Mouse (Mus musculus) adrenal gland, postnatal 4 days (tissue): ENCODE results near the gene Bex1. TPM values are rescaled to one million over a fixed set of nuclear protein-coding genes. Genes with fewer than 3 reads are reported as not detected.

Experiments used
- DNase-seq, 2 experiments: peaks; one replicate each; pipeline ENCODE4 v3.0.0; 2021 to 2022; ENCODE audit warnings: low spot score in 2 of 2, mixed read lengths in 2 of 2
- microRNA-seq: library from miRNA; unstranded; fragments of <30 nt; microRNA quantifications from one replicate; pipeline ENCODE4 v1.2.0, GENCODE M21; 2021
- total RNA-seq, 2 experiments: library from RNA; stranded (reverse); gene quantifications; 2 replicates each; pipeline ENCODE4 v1.2.3; 2021

The Bex1 gene
- total RNA-seq, 2 experiments from 2014 or later = 37.1 to 39.0 TPM

- DNase-seq = no peak
Measured at GRCm38 (mm10) chrX:136172786-136173185, 42.5 kb downstream of the Bex1 start.

- peak; percentile 12 to 35 for DNase-seq
Measured at GRCm38 (mm10) chrX:136172118-136172551, 43.2 kb downstream of the Bex1 start, which contains the start of gene Tceal8. Gene Tceal8 (minus strand): TSS chrX:136172342.

- DNase-seq = peak in 1 of 2 experiments; percentile 24
Measured at GRCm38 (mm10) chrX:136171189-136172117, 43.9 kb downstream of the Bex1 start.

- no peak for DNase-seq
Measured at GRCm38 (mm10) chrX:136170625-136171024, 44.7 kb downstream of the Bex1 start.

Small RNA genes lying within 50 kb of the gene (microRNA-seq; reads per million reads assigned to microRNA genes)
- gene Mir6383 = not detected

Other genes with a start within 250 kb of the Bex1 start
- 10 to 100 TPM; 40.8 to 44.8 TPM for gene Arxes2, start 221.7 kb downstream of the Bex1 start, total RNA-seq
- 10 to 100 TPM; 17.9 to 25.6 TPM for gene Arxes1, start 182.1 kb downstream of the Bex1 start, total RNA-seq
- 10 to 100 TPM; 71.6 to 73.9 TPM for gene Bex2, start 147.3 kb downstream of the Bex1 start, total RNA-seq
- gene Nxf3, start 130.3 kb downstream of the Bex1 start, total RNA-seq = under 1 TPM in 1 of 2 experiments, not detected in 1; 0.20 TPM
- gene Bex4, start 76.5 kb downstream of the Bex1 start, total RNA-seq = 10 to 100 TPM; 24.0 to 27.6 TPM
- 10 to 100 TPM; 66.7 to 82.4 TPM for gene Tceal8, start 43.2 kb downstream of the Bex1 start, total RNA-seq
- gene Tceal5, start 11.6 kb downstream of the Bex1 start, total RNA-seq = 1 to 10 TPM; 6.8 to 7.7 TPM
- gene Tceal7, start 734 bp downstream of the Bex1 start, total RNA-seq = 10 to 100 TPM in 1 of 2 experiments, 1 to 10 TPM in 1; 7.6 to 42.3 TPM
- gene Tceal9, start 29.6 kb upstream of the Bex1 start, total RNA-seq = 100 to 1,000 TPM; 489 to 570 TPM
- 100 to 1,000 TPM; 287 to 301 TPM for gene Bex3, start 54.7 kb upstream of the Bex1 start, total RNA-seq